Mouse (Mus musculus): ENCODE results near the gene Adgrf2. TPM values are rescaled to one million over a fixed set of nuclear protein-coding genes. Genes with fewer than 3 reads are reported as not detected.

Adgrf2 gene
- polyA plus RNA-seq (2012; rRNA removed) (0.72 and 0.73 TPM in 2 replicates), polyA plus RNA-seq (2014; fragmentation: Nextera tagmentation; extraction: Ambion mirVana) (1.1 and 2.0 TPM in 2 replicates)

GRCm38 (mm10) chr17:42741801-42742217 lies at the start of gene Adgrf2:
TSS of gene Adgrf2 (minus strand) at chr17:42742179.
- H3K9ac ChIP-seq (ENCODE audit: low read depth, low read length, severe bottlenecking), result no peak within 1 kb of the TSS
- WGBS, result 37% methylated on average over 7 of the region's 7 CpGs
- no peaks in the 10 kb centered on the region for H3K9me3 ChIP-seq (ENCODE audit: control insufficient read depth, low read length)
- H3K36me3 ChIP-seq (ENCODE audit: control insufficient read depth, insufficient read depth, low read length), result no peaks in the 10 kb centered on the region
- H3K27me3 ChIP-seq (ENCODE audit: control insufficient read depth, insufficient read depth, low read length), result no peaks in the 10 kb centered on the region
- TF ChIP-seq POLR2A (IDR thresholded peaks at IDR 0.05; ENCODE audit: borderline replicate concordance, extremely low read depth, insufficient read depth, insufficient read length), result no peak
- no peaks in the 10 kb centered on the region for H3K4me1 ChIP-seq (ENCODE audit: control insufficient read depth, insufficient read depth, low read length)
- no peak within 1 kb of the TSS for H3K4me2 ChIP-seq (replicated peaks; ENCODE audit: low read depth, low read length, severe bottlenecking)
- no peak within 1 kb of the TSS for H3K4me3 ChIP-seq (replicated peaks; ENCODE audit: low read length)
- no peak within 1 kb of the TSS for H3K27ac ChIP-seq (replicated peaks; ENCODE audit: low read depth, low read length)
- DNase-seq (ENCODE audit: low spot score) (no peak), ATAC-seq (ENCODE audit: low FRiP score, low read depth) (no peak)

- DNase-seq (ENCODE audit: low spot score), result no peak
- Histone ChIP-seq H3K27ac (replicated peaks; ENCODE audit: low read depth, low read length) (no peak overlapping the region), H3K4me1 (ENCODE audit: control insufficient read depth, insufficient read depth, low read length) (no peaks in the 10 kb centered on the region), H3K4me3 (replicated peaks; ENCODE audit: low read length) (no peak overlapping the region), H3K4me2 (replicated peaks; ENCODE audit: low read depth, low read length, severe bottlenecking) (no peak overlapping the region), H3K9me3 (ENCODE audit: control insufficient read depth, low read length) (no peaks in the 10 kb centered on the region), H3K36me3 (ENCODE audit: control insufficient read depth, insufficient read depth, low read length) (no peaks in the 10 kb centered on the region; the same call in 1 of the 2 replicates), H3K27me3 (ENCODE audit: control insufficient read depth, insufficient read depth, low read length) (no peaks in the 10 kb centered on the region), H3K9ac (ENCODE audit: low read depth, low read length, severe bottlenecking) (no peak overlapping the region)
- no peak for TF ChIP-seq POLR2A (IDR thresholded peaks at IDR 0.05; ENCODE audit: borderline replicate concordance, extremely low read depth, insufficient read depth, insufficient read length)
- no peak for ATAC-seq (ENCODE audit: low FRiP score, low read depth)
- WGBS, result 88% methylated on average over 1 of the region's 1 CpGs
Measured at GRCm38 (mm10) chr17:42790787-42791186, 48.8 kb upstream of the Adgrf2 start.

DNA sequence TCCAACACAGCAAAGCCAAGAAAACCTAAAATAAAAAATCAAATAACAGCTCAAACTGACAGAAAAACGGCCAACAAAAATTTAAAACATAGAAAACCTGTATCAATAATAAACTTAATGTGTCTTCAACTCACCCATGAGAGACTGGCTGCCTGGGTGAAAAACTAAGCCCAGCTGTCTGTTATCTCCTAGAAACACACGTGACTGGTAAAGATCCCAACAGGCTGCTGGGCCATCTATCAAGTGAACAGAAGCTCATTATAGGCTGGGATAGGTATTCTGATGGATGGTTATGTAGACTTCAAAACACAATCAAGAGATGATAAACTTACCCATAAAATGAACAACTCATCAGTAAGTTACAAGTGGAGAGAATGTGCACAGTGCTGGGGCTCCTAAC lies 47.7 kb upstream of the Adgrf2 start:
- Histone ChIP-seq H3K36me3 (ENCODE audit: control insufficient read depth, insufficient read depth, low read length) (no peaks in the 10 kb centered on the region; the same call in 1 of the 2 replicates), H3K9ac (ENCODE audit: low read depth, low read length, severe bottlenecking) (no peak overlapping the region), H3K27ac (replicated peaks; ENCODE audit: low read depth, low read length) (no peak overlapping the region), H3K4me1 (ENCODE audit: control insufficient read depth, insufficient read depth, low read length) (no peaks in the 10 kb centered on the region), H3K4me2 (replicated peaks; ENCODE audit: low read depth, low read length, severe bottlenecking) (no peak overlapping the region), H3K27me3 (ENCODE audit: control insufficient read depth, insufficient read depth, low read length) (no peaks in the 10 kb centered on the region), H3K4me3 (replicated peaks; ENCODE audit: low read length) (no peak overlapping the region), H3K9me3 (ENCODE audit: control insufficient read depth, low read length) (no peaks in the 10 kb centered on the region)
- no peak for ATAC-seq (ENCODE audit: low FRiP score, low read depth)
- no peak for TF ChIP-seq POLR2A (IDR thresholded peaks at IDR 0.05; ENCODE audit: borderline replicate concordance, extremely low read depth, insufficient read depth, insufficient read length)
- DNase-seq (ENCODE audit: low spot score), result no peak
- 68% methylated on average over 2 of the region's 2 CpGs for WGBS

DNA sequence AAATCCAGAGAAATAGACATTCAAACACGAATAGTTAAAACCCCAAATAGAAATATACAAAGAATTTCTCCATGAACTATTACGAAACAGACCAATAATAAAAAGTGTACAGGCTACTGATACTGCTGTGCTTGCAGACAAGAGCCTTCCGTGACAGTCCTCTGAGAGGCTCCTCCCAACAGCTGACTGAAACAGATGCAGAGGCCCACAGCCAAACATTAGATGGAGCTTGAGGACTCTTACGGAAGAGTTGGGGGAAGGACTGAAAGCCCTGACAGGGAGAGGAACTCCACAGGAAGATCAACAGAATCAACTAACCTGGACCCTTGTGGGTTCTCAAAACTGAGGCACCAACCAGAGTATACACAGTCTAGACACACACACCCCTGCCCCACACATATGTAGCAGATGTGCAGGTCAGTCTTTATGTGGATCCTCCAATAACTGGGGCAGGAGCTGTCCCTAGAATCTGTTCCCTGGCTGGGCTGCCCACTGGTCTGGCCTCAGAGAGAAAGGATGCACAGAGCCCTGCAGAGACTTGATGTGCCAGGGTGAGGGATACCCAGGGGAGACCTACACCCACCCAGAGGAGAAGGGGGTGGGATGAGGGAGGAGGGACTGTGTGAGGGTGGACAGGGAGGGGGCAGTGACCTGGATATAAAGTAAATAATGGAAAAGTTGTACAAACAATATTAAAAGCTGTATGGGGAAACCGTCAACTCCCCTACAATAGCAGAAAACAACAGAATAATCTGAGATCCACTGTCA lies 46.9 kb upstream of the Adgrf2 start:
- Histone ChIP-seq H3K4me2 (replicated peaks; ENCODE audit: low read depth, low read length, severe bottlenecking) (no peak overlapping the region), H3K4me3 (replicated peaks; ENCODE audit: low read length) (no peak overlapping the region), H3K36me3 (ENCODE audit: control insufficient read depth, insufficient read depth, low read length) (no peaks in the 10 kb centered on the region; the same call in 1 of the 2 replicates), H3K4me1 (ENCODE audit: control insufficient read depth, insufficient read depth, low read length) (no peaks in the 10 kb centered on the region), H3K27ac (replicated peaks; ENCODE audit: low read depth, low read length) (no peak overlapping the region), H3K9me3 (ENCODE audit: control insufficient read depth, low read length) (no peaks in the 10 kb centered on the region), H3K9ac (ENCODE audit: low read depth, low read length, severe bottlenecking) (no peak overlapping the region), H3K27me3 (ENCODE audit: control insufficient read depth, insufficient read depth, low read length) (no peaks in the 10 kb centered on the region)
- TF ChIP-seq POLR2A (IDR thresholded peaks at IDR 0.05; ENCODE audit: borderline replicate concordance, extremely low read depth, insufficient read depth, insufficient read length), result no peak
- DNase-seq (ENCODE audit: low spot score) (peak; percentile 22), ATAC-seq (ENCODE audit: low FRiP score, low read depth) (no peak)
- 87% methylated on average over 5 of the region's 5 CpGs for WGBS

GRCm38 (mm10) chr17:42782156-42782757 lies 40.3 kb upstream of the Adgrf2 start:
- peak; percentile 75 for ATAC-seq (ENCODE audit: low FRiP score, low read depth)
- no peaks in the 10 kb centered on the region for H3K9me3 ChIP-seq (ENCODE audit: control insufficient read depth, low read length)
- 54% methylated on average over 7 of the region's 7 CpGs for WGBS
- no peaks in the 10 kb centered on the region for H3K27me3 ChIP-seq (ENCODE audit: control insufficient read depth, insufficient read depth, low read length)
- no peak for TF ChIP-seq POLR2A (IDR thresholded peaks at IDR 0.05; ENCODE audit: borderline replicate concordance, extremely low read depth, insufficient read depth, insufficient read length)
- no peak overlapping the region for H3K27ac ChIP-seq (replicated peaks; ENCODE audit: low read depth, low read length)
- H3K9ac ChIP-seq (ENCODE audit: low read depth, low read length, severe bottlenecking), result no peak overlapping the region
- H3K4me2 ChIP-seq (replicated peaks; ENCODE audit: low read depth, low read length, severe bottlenecking), result no peak overlapping the region
- DNase-seq (ENCODE audit: low spot score), result peak; percentile 84
- no peak overlapping the region for H3K4me3 ChIP-seq (replicated peaks; ENCODE audit: low read length)
- H3K36me3 ChIP-seq (ENCODE audit: control insufficient read depth, insufficient read depth, low read length), result no peaks in the 10 kb centered on the region
- H3K4me1 ChIP-seq (ENCODE audit: control insufficient read depth, insufficient read depth, low read length), result no peaks in the 10 kb centered on the region
